Mouse (Mus musculus): ENCODE data around the gene Prmt2. TPM values are rescaled to one million over a fixed set of nuclear protein-coding genes. Genes with fewer than 3 reads are reported as not detected.

The Prmt2 gene
- polyA plus RNA-seq, 1 experiment = 7.0 TPM

GRCm38 (mm10) chr10:76248647-76248968, 10.9 kb upstream of the Prmt2 start:
- Histone ChIP-seq H3K4me1 (ENCODE audit: control insufficient read depth, insufficient read depth, low read length) (no peaks in the 10 kb centered on the region), H3K27me3 (ENCODE audit: control insufficient read depth, insufficient read depth, low read length) (no peaks in the 10 kb centered on the region), H3K27ac (ENCODE audit: control insufficient read depth, insufficient read depth, low read depth, low read length) (no peak overlapping the region), H3K36me3 (ENCODE audit: control insufficient read depth, insufficient read depth, low read length) (no peaks in the 10 kb centered on the region), H3K4me3 (ENCODE audit: control insufficient read depth, low read depth, low read length) (no peak overlapping the region)
- TF ChIP-seq CTCF (IDR thresholded peaks at IDR 0.05; ENCODE audit: control insufficient read depth, insufficient read depth, insufficient replicate concordance, low read depth, low read length) = no peak
- TF ChIP-seq POLR2A (IDR thresholded peaks at IDR 0.05; ENCODE audit: control insufficient read depth, low read depth, low read length) = no peak

GRCm38 (mm10) chr10:76247960-76248646, 10.4 kb upstream of the Prmt2 start:
- TF ChIP-seq POLR2A (IDR thresholded peaks at IDR 0.05; ENCODE audit: control insufficient read depth, low read depth, low read length) (no peak), CTCF (IDR thresholded peaks at IDR 0.05; ENCODE audit: control insufficient read depth, insufficient read depth, insufficient replicate concordance, low read depth, low read length) (no peak)
- no peak overlapping the region for H3K4me3 ChIP-seq (ENCODE audit: control insufficient read depth, low read depth, low read length)
- no peak overlapping the region for H3K27ac ChIP-seq (ENCODE audit: control insufficient read depth, insufficient read depth, low read depth, low read length)
- H3K27me3 ChIP-seq (ENCODE audit: control insufficient read depth, insufficient read depth, low read length) = no peaks in the 10 kb centered on the region
- no peaks in the 10 kb centered on the region for H3K4me1 ChIP-seq (ENCODE audit: control insufficient read depth, insufficient read depth, low read length)
- no peaks in the 10 kb centered on the region for H3K36me3 ChIP-seq (ENCODE audit: control insufficient read depth, insufficient read depth, low read length)

- Histone ChIP-seq H3K27ac (ENCODE audit: control insufficient read depth, insufficient read depth, low read depth, low read length) (no peak overlapping the region), H3K36me3 (ENCODE audit: control insufficient read depth, insufficient read depth, low read length) (no peaks in the 10 kb centered on the region)
Measured at GRCm38 (mm10) chr10:76246601-76247000, 8.9 kb upstream of the Prmt2 start.

GRCm38 (mm10) chr10:76245106-76245505, 7.4 kb upstream of the Prmt2 start:
- Histone ChIP-seq H3K4me1 (ENCODE audit: control insufficient read depth, insufficient read depth, low read length) (no peaks in the 10 kb centered on the region), H3K27me3 (ENCODE audit: control insufficient read depth, insufficient read depth, low read length) (no peaks in the 10 kb centered on the region), H3K4me3 (ENCODE audit: control insufficient read depth, low read depth, low read length) (no peak overlapping the region), H3K36me3 (ENCODE audit: control insufficient read depth, insufficient read depth, low read length) (no peaks in the 10 kb centered on the region), H3K27ac (ENCODE audit: control insufficient read depth, insufficient read depth, low read depth, low read length) (no peak overlapping the region)
- TF ChIP-seq CTCF (IDR thresholded peaks at IDR 0.05; ENCODE audit: control insufficient read depth, insufficient read depth, insufficient replicate concordance, low read depth, low read length) = no peak
- no peak for TF ChIP-seq POLR2A (IDR thresholded peaks at IDR 0.05; ENCODE audit: control insufficient read depth, low read depth, low read length)

More at GRCm38 (mm10) chr10:76246601-76247000, 8.9 kb upstream of the Prmt2 start:
- Histone ChIP-seq H3K27me3 (ENCODE audit: control insufficient read depth, insufficient read depth, low read length) (no peaks in the 10 kb centered on the region), H3K4me1 (ENCODE audit: control insufficient read depth, insufficient read depth, low read length) (no peaks in the 10 kb centered on the region), H3K4me3 (ENCODE audit: control insufficient read depth, low read depth, low read length) (no peak overlapping the region)
- TF ChIP-seq POLR2A (IDR thresholded peaks at IDR 0.05; ENCODE audit: control insufficient read depth, low read depth, low read length) = no peak
- TF ChIP-seq CTCF (IDR thresholded peaks at IDR 0.05; ENCODE audit: control insufficient read depth, insufficient read depth, insufficient replicate concordance, low read depth, low read length) = no peak

- Histone ChIP-seq H3K27me3 (ENCODE audit: control insufficient read depth, insufficient read depth, low read length) (no peaks in the 10 kb centered on the region), H3K4me3 (ENCODE audit: control insufficient read depth, low read depth, low read length) (no peak overlapping the region), H3K27ac (ENCODE audit: control insufficient read depth, insufficient read depth, low read depth, low read length) (no peak overlapping the region), H3K4me1 (ENCODE audit: control insufficient read depth, insufficient read depth, low read length) (peaks cover 3% of the 10 kb centered on the region; the same call in 1 of the 2 replicates), H3K36me3 (ENCODE audit: control insufficient read depth, insufficient read depth, low read length) (no peaks in the 10 kb centered on the region)
- no peak for TF ChIP-seq CTCF (IDR thresholded peaks at IDR 0.05; ENCODE audit: control insufficient read depth, insufficient read depth, insufficient replicate concordance, low read depth, low read length)
- TF ChIP-seq POLR2A (IDR thresholded peaks at IDR 0.05; ENCODE audit: control insufficient read depth, low read depth, low read length) = no peak
Measured at GRCm38 (mm10) chr10:76239401-76239800, 1.7 kb upstream of the Prmt2 start.

- no peak for TF ChIP-seq POLR2A (IDR thresholded peaks at IDR 0.05; ENCODE audit: control insufficient read depth, low read depth, low read length)
- Histone ChIP-seq H3K4me3 (ENCODE audit: control insufficient read depth, low read depth, low read length) (no peak overlapping the region), H3K27ac (ENCODE audit: control insufficient read depth, insufficient read depth, low read depth, low read length) (no peak overlapping the region), H3K27me3 (ENCODE audit: control insufficient read depth, insufficient read depth, low read length) (no peaks in the 10 kb centered on the region), H3K4me1 (ENCODE audit: control insufficient read depth, insufficient read depth, low read length) (peaks cover 2% of the 10 kb centered on the region), H3K36me3 (ENCODE audit: control insufficient read depth, insufficient read depth, low read length) (no peaks in the 10 kb centered on the region)
Measured at GRCm38 (mm10) chr10:76229627-76230026, 8.0 kb downstream of the Prmt2 start.

GRCm38 (mm10) chr10:76225944-76226343, 11.7 kb downstream of the Prmt2 start:
- Histone ChIP-seq H3K27me3 (ENCODE audit: control insufficient read depth, insufficient read depth, low read length) (no peaks in the 10 kb centered on the region), H3K4me1 (ENCODE audit: control insufficient read depth, insufficient read depth, low read length) (peaks cover 2% of the 10 kb centered on the region), H3K27ac (ENCODE audit: control insufficient read depth, insufficient read depth, low read depth, low read length) (no peak overlapping the region), H3K36me3 (ENCODE audit: control insufficient read depth, insufficient read depth, low read length) (no peaks in the 10 kb centered on the region), H3K4me3 (ENCODE audit: control insufficient read depth, low read depth, low read length) (no peak overlapping the region)
- TF ChIP-seq CTCF (IDR thresholded peaks at IDR 0.05; ENCODE audit: control insufficient read depth, insufficient read depth, insufficient replicate concordance, low read depth, low read length) = no peak

GRCm38 (mm10) chr10:76218240-76218639, 19.4 kb downstream of the Prmt2 start:
- Histone ChIP-seq H3K27me3 (ENCODE audit: control insufficient read depth, insufficient read depth, low read length) (no peaks in the 10 kb centered on the region), H3K36me3 (ENCODE audit: control insufficient read depth, insufficient read depth, low read length) (no peaks in the 10 kb centered on the region), H3K27ac (ENCODE audit: control insufficient read depth, insufficient read depth, low read depth, low read length) (no peak overlapping the region), H3K4me1 (ENCODE audit: control insufficient read depth, insufficient read depth, low read length) (no peaks in the 10 kb centered on the region), H3K4me3 (ENCODE audit: control insufficient read depth, low read depth, low read length) (no peak overlapping the region)
- TF ChIP-seq POLR2A (IDR thresholded peaks at IDR 0.05; ENCODE audit: control insufficient read depth, low read depth, low read length) (no peak), CTCF (IDR thresholded peaks at IDR 0.05; ENCODE audit: control insufficient read depth, insufficient read depth, insufficient replicate concordance, low read depth, low read length) (no peak)
